33 mouse cellular contexts compared by ENCODE assay signal in the genomic region with DNA sequence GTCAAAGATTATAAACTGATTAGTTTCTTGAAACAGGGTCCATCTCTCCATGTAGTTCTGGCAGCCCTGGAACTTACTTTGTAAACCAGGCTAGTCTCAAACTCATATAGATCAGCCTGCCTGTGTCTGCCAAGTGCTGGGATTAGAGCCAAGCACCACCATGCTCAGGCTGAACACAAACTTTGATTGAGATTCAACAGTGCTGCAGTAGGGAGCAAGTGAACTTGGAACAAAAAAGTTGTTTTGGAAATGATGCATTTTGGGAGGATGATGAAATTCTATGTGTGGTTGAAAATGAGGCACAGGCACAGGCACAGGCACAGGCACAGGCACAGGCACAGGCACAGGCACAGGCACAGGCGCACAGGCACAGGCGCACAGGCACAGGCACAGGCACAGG. TPM values are rescaled to one million over a fixed set of nuclear protein-coding genes. Genes with fewer than 3 reads are reported as not detected.
DNase-seq lines count a peak whose midpoint lies in the region; ATAC-seq and TF ChIP-seq lines count a peak whose summit lies in the region.
"Had no signal": no experiment of that assay in that cellular context is flagged by ENCODE, and none has a peak within 500 bp of the region (broad histone marks: within the 10 kb centered on the region; RNA-seq: fewer than 3 reads in every experiment).

No protein-coding gene starts in this region.

- H3K4me1 ChIP-seq in forebrain, postnatal 0 days (ENCODE audit: insufficient read depth): no peaks in the 10 kb centered on the region
- no peaks in the 10 kb centered on the region for H3K4me1 ChIP-seq in forebrain, embryonic 12.5 days
- H3K4me1 ChIP-seq in lung, embryonic 14.5 days (ENCODE audit: insufficient read depth): no peaks in the 10 kb centered on the region
- H3K4me1 ChIP-seq in midbrain, embryonic 13.5 days (replicated peaks): no peaks in the 10 kb centered on the region
- H3K4me1 ChIP-seq: embryonic facial prominence, embryonic 12.5 days; heart, embryonic 12.5 days; hindbrain, embryonic 10.5 days; limb, embryonic 10.5 days; liver, embryonic 15.5 days had no signal

- no peak overlapping the region for H3K27ac ChIP-seq in forebrain, postnatal 0 days (ENCODE audit: low read depth, low read length)
- H3K27ac ChIP-seq in forebrain, embryonic 12.5 days: no peak overlapping the region
- H3K27ac ChIP-seq in lung, embryonic 14.5 days (ENCODE audit: low read depth): no peak overlapping the region
- H3K27ac ChIP-seq in midbrain, embryonic 13.5 days: no peak overlapping the region
- H3K27ac ChIP-seq: embryonic facial prominence, embryonic 12.5 days; hindbrain, embryonic 10.5 days; kidney, postnatal 0 days; left cerebral cortex, adult 2 months; limb, embryonic 10.5 days; liver, embryonic 15.5 days; stomach, postnatal 0 days had no signal

- H3K4me3 ChIP-seq in forebrain, postnatal 0 days (ENCODE audit: low read depth, low read length): no peak overlapping the region
- H3K4me3 ChIP-seq in forebrain, embryonic 12.5 days (replicated peaks): no peak overlapping the region
- no peak overlapping the region for H3K4me3 ChIP-seq in lung, embryonic 14.5 days (ENCODE audit: low read depth, low read length)
- H3K4me3 ChIP-seq in midbrain, embryonic 13.5 days (replicated peaks): no peak overlapping the region
- H3K4me3 ChIP-seq: embryonic facial prominence, embryonic 12.5 days; heart, embryonic 12.5 days; hindbrain, embryonic 10.5 days; left cerebral cortex, adult 2 months; limb, embryonic 10.5 days; liver, embryonic 15.5 days had no signal

- WGBS in forebrain, postnatal 0 days: 91% methylated on average over 2 of the region's 2 CpGs
- 90% methylated on average over 2 of the region's 2 CpGs for WGBS in forebrain, embryonic 12.5 days
- 95% methylated on average over 2 of the region's 2 CpGs for WGBS in lung, embryonic 14.5 days
- 90% methylated on average over 2 of the region's 2 CpGs for WGBS in midbrain, embryonic 13.5 days

- no peaks in the 10 kb centered on the region for H3K9me3 ChIP-seq in forebrain, postnatal 0 days (ENCODE audit: low read length)
- H3K9me3 ChIP-seq in forebrain, embryonic 12.5 days: no peaks in the 10 kb centered on the region
- no peaks in the 10 kb centered on the region for H3K9me3 ChIP-seq in lung, embryonic 14.5 days (ENCODE audit: low read depth, low read length)
- H3K9me3 ChIP-seq in midbrain, embryonic 13.5 days: no peaks in the 10 kb centered on the region
- H3K9me3 ChIP-seq: embryonic facial prominence, embryonic 12.5 days; heart, embryonic 12.5 days; hindbrain, embryonic 10.5 days; limb, embryonic 10.5 days; liver, embryonic 15.5 days had no signal

- peak; percentile 39 for DNase-seq in forebrain, postnatal 0 days
- peak; percentile 50 for DNase-seq in lung, embryonic 14.5 days
- no peak for DNase-seq in lung, postnatal 25 days (ENCODE audit: low spot score)
- DNase-seq in 3134 (ENCODE audit: extremely low read depth, insufficient read length, low spot score): peak; percentile 65
- peak; percentile 95 for DNase-seq in NIH3T3 (ENCODE audit: low read depth)
- no peak for DNase-seq in kidney, adult 11 months
- DNase-seq: adrenal gland, postnatal 25 days; cerebellum, adult 11 months; cerebellum, postnatal 14 days; gastrocnemius, postnatal 25 days; heart, adult 18-20 months; heart, postnatal 10 days; kidney, adult 2 months; liver had no signal

- no peaks in the 10 kb centered on the region for H3K36me3 ChIP-seq in forebrain, postnatal 0 days (ENCODE audit: insufficient read depth)
- H3K36me3 ChIP-seq in forebrain, embryonic 12.5 days (replicated peaks): no peaks in the 10 kb centered on the region
- no peaks in the 10 kb centered on the region for H3K36me3 ChIP-seq in lung, embryonic 14.5 days (ENCODE audit: insufficient read depth)
- no peaks in the 10 kb centered on the region for H3K36me3 ChIP-seq in midbrain, embryonic 13.5 days
- H3K36me3 ChIP-seq: embryonic facial prominence, embryonic 12.5 days; heart, embryonic 12.5 days; hindbrain, embryonic 10.5 days; limb, embryonic 10.5 days; liver, embryonic 15.5 days had no signal

- H3K9ac ChIP-seq in forebrain, postnatal 0 days: no peak overlapping the region
- H3K9ac ChIP-seq in forebrain, embryonic 12.5 days: no peak overlapping the region
- H3K9ac ChIP-seq in lung, embryonic 14.5 days: no peak overlapping the region
- no peak overlapping the region for H3K9ac ChIP-seq in midbrain, embryonic 13.5 days (replicated peaks)
- H3K9ac ChIP-seq: embryonic facial prominence, embryonic 12.5 days; heart, embryonic 12.5 days; liver, embryonic 15.5 days had no signal

- TF ChIP-seq CTCF in forebrain, postnatal 0 days (IDR thresholded peaks at IDR 0.05; ENCODE audit: low read depth): no peak
- no peak for TF ChIP-seq CTCF in lung, embryonic 14.5 days (IDR thresholded peaks at IDR 0.05; ENCODE audit: low read depth)

- H3K27me3 ChIP-seq in forebrain, postnatal 0 days (ENCODE audit: insufficient read depth, low read length): no peaks in the 10 kb centered on the region
- H3K27me3 ChIP-seq in forebrain, embryonic 12.5 days: no peaks in the 10 kb centered on the region
- H3K27me3 ChIP-seq in lung, embryonic 14.5 days (ENCODE audit: insufficient read depth, low read length): no peaks in the 10 kb centered on the region
- no peaks in the 10 kb centered on the region for H3K27me3 ChIP-seq in midbrain, embryonic 13.5 days
- H3K27me3 ChIP-seq: embryonic facial prominence, embryonic 12.5 days; heart, embryonic 12.5 days; liver, embryonic 15.5 days had no signal

- no peak for ATAC-seq in forebrain, postnatal 0 days
- no peak for ATAC-seq in forebrain, embryonic 12.5 days (ENCODE audit: low FRiP score)
- ATAC-seq in lung, embryonic 14.5 days (ENCODE audit: insufficient read depth): no peak
- ATAC-seq in midbrain, embryonic 13.5 days: no peak
- ATAC-seq: inflammation-experienced regulatory T-cells, adult 6 months; lung, postnatal 0 days had no signal

- no peak overlapping the region for H3K4me2 ChIP-seq in forebrain, postnatal 0 days (ENCODE audit: low read depth)
- H3K4me2 ChIP-seq in forebrain, embryonic 12.5 days: no peak overlapping the region
- no peak overlapping the region for H3K4me2 ChIP-seq in lung, embryonic 14.5 days
- H3K4me2 ChIP-seq in midbrain, embryonic 13.5 days (replicated peaks): no peak overlapping the region
- H3K4me2 ChIP-seq: embryonic facial prominence, embryonic 12.5 days; heart, embryonic 12.5 days; liver, embryonic 15.5 days; midbrain, embryonic 11.5 days had no signal

RNA-seq across cellular contexts. Expression of a gene that starts 11.7 kb away (rescaled TPM):
- not detected in 2 replicates for total RNA-seq in forebrain, postnatal 0 days (2014; rRNA removed)
- polyA plus RNA-seq in forebrain, postnatal 0 days (2015; fragmentation: Nextera tagmentation; extraction: Ambion mirVana): not detected in 2 replicates
- not detected in 2 replicates for polyA plus RNA-seq in forebrain, embryonic 12.5 days (2016; fragmentation: Nextera tagmentation; extraction: Ambion mirVana)
- polyA plus RNA-seq in lung, embryonic 14.5 days (2014; fragmentation: Nextera tagmentation; extraction: Ambion mirVana): not detected in 2 replicates
- not detected in 2 replicates for polyA plus RNA-seq in midbrain, embryonic 13.5 days (2015; fragmentation: Nextera tagmentation; extraction: Ambion mirVana)
- total RNA-seq: adrenal gland, postnatal 25 days; gastrocnemius, postnatal 25 days; heart, adult 18-20 months; heart, postnatal 10 days; layer of hippocampus, postnatal 10 days; left cerebral cortex, adult 2 months; megakaryocyte progenitor cell, adult 5-6 weeks had no signal
- polyA plus RNA-seq: embryonic facial prominence, embryonic 12.5 days; heart, embryonic 12.5 days; hindbrain, embryonic 10.5 days; kidney, adult 2 months; kidney, postnatal 0 days; liver, embryonic 15.5 days; lung, postnatal 0 days; midbrain, embryonic 11.5 days; neural tube, embryonic 11.5 days; stomach, postnatal 0 days had no signal

RNA-seq across cellular contexts. Expression of a gene that starts 13.8 kb away (rescaled TPM):
- total RNA-seq in forebrain, postnatal 0 days (2014; rRNA removed): not detected in 2 replicates
- not detected in 2 replicates for polyA plus RNA-seq in forebrain, postnatal 0 days (2015; fragmentation: Nextera tagmentation; extraction: Ambion mirVana)
- polyA plus RNA-seq in forebrain, embryonic 12.5 days (2016; fragmentation: Nextera tagmentation; extraction: Ambion mirVana): not detected in 2 replicates
- not detected in 2 replicates for polyA plus RNA-seq in lung, embryonic 14.5 days (2014; fragmentation: Nextera tagmentation; extraction: Ambion mirVana)
- polyA plus RNA-seq in midbrain, embryonic 13.5 days (2015; fragmentation: Nextera tagmentation; extraction: Ambion mirVana): not detected in 2 replicates
- total RNA-seq: adrenal gland, postnatal 25 days; gastrocnemius, postnatal 25 days; heart, adult 18-20 months; heart, postnatal 10 days; layer of hippocampus, postnatal 10 days; left cerebral cortex, adult 2 months had no signal
- polyA plus RNA-seq: embryonic facial prominence, embryonic 12.5 days; heart, embryonic 12.5 days; hindbrain, embryonic 10.5 days; kidney, adult 2 months; limb, embryonic 10.5 days; lung, postnatal 0 days; midbrain, embryonic 11.5 days; neural tube, embryonic 11.5 days; stomach, postnatal 0 days; urinary bladder, adult 2 months had no signal

RNA-seq across cellular contexts. Expression of a gene that starts 13.9 kb away (rescaled TPM):
- not detected in 2 replicates for total RNA-seq in forebrain, postnatal 0 days (2014; rRNA removed)
- polyA plus RNA-seq in forebrain, postnatal 0 days (2015; fragmentation: Nextera tagmentation; extraction: Ambion mirVana): not detected in 2 replicates
- polyA plus RNA-seq in forebrain, embryonic 12.5 days (2016; fragmentation: Nextera tagmentation; extraction: Ambion mirVana): not detected in 2 replicates
- not detected in 2 replicates for polyA plus RNA-seq in lung, embryonic 14.5 days (2014; fragmentation: Nextera tagmentation; extraction: Ambion mirVana)
- polyA plus RNA-seq in midbrain, embryonic 13.5 days (2015; fragmentation: Nextera tagmentation; extraction: Ambion mirVana): not detected in 2 replicates
- total RNA-seq: adrenal gland, postnatal 25 days; gastrocnemius, postnatal 25 days; heart, adult 18-20 months; heart, postnatal 10 days; layer of hippocampus, postnatal 10 days; left cerebral cortex, adult 2 months; megakaryocyte progenitor cell, adult 5-6 weeks had no signal
- polyA plus RNA-seq: embryonic facial prominence, embryonic 12.5 days; heart, embryonic 12.5 days; hindbrain, embryonic 10.5 days; inflammation-experienced regulatory T-cells, adult 6 months; kidney, adult 2 months; kidney, postnatal 0 days; large intestine, adult 2 months; limb, embryonic 10.5 days; liver, embryonic 15.5 days; lung, postnatal 0 days; midbrain, embryonic 11.5 days; neural tube, embryonic 11.5 days; stomach, postnatal 0 days; thymus, postnatal 0 days; urinary bladder, adult 2 months had no signal

RNA-seq across cellular contexts. Expression of a gene that starts 24.7 kb away (rescaled TPM):
- 46.6 and 90.7 TPM in 2 replicates for total RNA-seq in forebrain, postnatal 0 days (2014; rRNA removed)
- 152 and 178 TPM in 2 replicates for polyA plus RNA-seq in forebrain, postnatal 0 days (2015; fragmentation: Nextera tagmentation; extraction: Ambion mirVana)
- polyA plus RNA-seq in forebrain, embryonic 12.5 days (2016; fragmentation: Nextera tagmentation; extraction: Ambion mirVana): 80.0 and 89.6 TPM in 2 replicates
- polyA plus RNA-seq in lung, embryonic 14.5 days (2014; fragmentation: Nextera tagmentation; extraction: Ambion mirVana): 308 and 336 TPM in 2 replicates
- polyA plus RNA-seq in midbrain, embryonic 13.5 days (2015; fragmentation: Nextera tagmentation; extraction: Ambion mirVana): 82.5 and 82.7 TPM in 2 replicates

RNA-seq across cellular contexts. Expression of a gene that starts 54.0 kb away (rescaled TPM):
- 18.3 and 22.7 TPM in 2 replicates for total RNA-seq in forebrain, postnatal 0 days (2014; rRNA removed)
- 2.7 and 4.5 TPM in 2 replicates for polyA plus RNA-seq in forebrain, postnatal 0 days (2015; fragmentation: Nextera tagmentation; extraction: Ambion mirVana)
- 15.3 and 16.9 TPM in 2 replicates for polyA plus RNA-seq in forebrain, embryonic 12.5 days (2016; fragmentation: Nextera tagmentation; extraction: Ambion mirVana)
- polyA plus RNA-seq in lung, embryonic 14.5 days (2014; fragmentation: Nextera tagmentation; extraction: Ambion mirVana): 11.5 and 14.3 TPM in 2 replicates
- 9.7 and 11.2 TPM in 2 replicates for polyA plus RNA-seq in midbrain, embryonic 13.5 days (2015; fragmentation: Nextera tagmentation; extraction: Ambion mirVana)

Comparison
In these comparisons a context has a peak if more than half of its experiments do, and no peak if none do; other contexts are left out.
1. DNase-seq: peak in forebrain, postnatal 0 days (single experiment), lung, embryonic 14.5 days (single experiment), 3134 (single experiment) and NIH3T3 (single experiment); none in lung, postnatal 25 days (single experiment) and kidney, adult 11 months (single experiment).